18 mouse cellular contexts compared by ENCODE assay signal in genomic region chr19:24257962-24258361, GRCm38 (mm10). TPM values are rescaled to one million over a fixed set of nuclear protein-coding genes. Genes with fewer than 3 reads are reported as not detected.
DNase-seq lines count a peak whose midpoint lies in the region; ATAC-seq and TF ChIP-seq lines count a peak whose summit lies in the region.
"Had no signal": no experiment of that assay in that cellular context is flagged by ENCODE, and none has a peak within 500 bp of the region (broad histone marks: within the 10 kb centered on the region; RNA-seq: fewer than 3 reads in every experiment).

No protein-coding gene starts in this region.

- no peak for TF ChIP-seq CTCF in lung, adult 2 months (IDR thresholded peaks at IDR 0.05; ENCODE audit: insufficient read depth, low read length)

- DNase-seq in heart, adult 11 months, result no peak
- no peak for DNase-seq in kidney, postnatal 36 days
- peak; percentile 18 for DNase-seq in lung, postnatal 25 days (ENCODE audit: low spot score)
- no peak for DNase-seq in lung, adult 2 months
- DNase-seq in adrenal gland, adult 8-10 months, result no peak
- DNase-seq: cerebellum, adult 8-10 months; gastrocnemius, postnatal 14 days; kidney, postnatal 4 days; layer of hippocampus, adult 9-11 months; left cerebral cortex, postnatal 4 days; liver; right cerebral cortex, postnatal 25 days had no signal

- H3K27me3 ChIP-seq in heart, embryonic 13.5 days (replicated peaks), result no peaks in the 10 kb centered on the region
- no peaks in the 10 kb centered on the region for H3K27me3 ChIP-seq in kidney, embryonic 15.5 days

- H3K36me3 ChIP-seq in heart, embryonic 13.5 days, result peaks cover 24% of the 10 kb centered on the region
- H3K36me3 ChIP-seq in kidney, embryonic 15.5 days, result peaks cover 10% of the 10 kb centered on the region; the same call in 1 of the 2 replicates

- ATAC-seq in heart, embryonic 13.5 days (ENCODE audit: extremely low read depth, insufficient number of reproducible peaks, low FRiP score, low TSS enrichment), result no peak
- no peak for ATAC-seq in kidney, embryonic 15.5 days (replicated peaks; ENCODE audit: low FRiP score)
- ATAC-seq: forebrain, embryonic 14.5 days; hindbrain, embryonic 16.5 days; intestine, embryonic 16.5 days had no signal

- no peak overlapping the region for H3K4me3 ChIP-seq in heart, embryonic 13.5 days
- H3K4me3 ChIP-seq in kidney, embryonic 15.5 days (replicated peaks), result no peak overlapping the region
- no peak overlapping the region for H3K4me3 ChIP-seq in lung, adult 2 months (replicated peaks; ENCODE audit: extremely low read depth, low read depth, low read length)
- H3K4me3 ChIP-seq: left cerebral cortex, adult 2 months had no signal

- H3K27ac ChIP-seq in heart, embryonic 13.5 days (replicated peaks), result peak overlapping the region; percentile 63
- H3K27ac ChIP-seq in kidney, embryonic 15.5 days, result 0 out of 2 replicates have a peak overlapping the region, but pooled peaks have one; percentile 46
- H3K27ac ChIP-seq: left cerebral cortex, adult 2 months had no signal

- WGBS in heart, embryonic 13.5 days, result 81% methylated on average over 6 of the region's 6 CpGs
- WGBS in kidney, embryonic 15.5 days, result 87% methylated on average over 6 of the region's 6 CpGs
- WGBS in lung, adult 2 months, result 67% methylated on average over 6 of the region's 6 CpGs

- H3K4me1 ChIP-seq in heart, embryonic 13.5 days, result peaks cover 33% of the 10 kb centered on the region
- peaks cover 7% of the 10 kb centered on the region; the same call in 1 of the 2 replicates for H3K4me1 ChIP-seq in kidney, embryonic 15.5 days
- peaks cover 18% of the 10 kb centered on the region for H3K4me1 ChIP-seq in lung, adult 2 months (ENCODE audit: control insufficient read depth, insufficient read depth, low read length)

- no peaks in the 10 kb centered on the region for H3K9me3 ChIP-seq in heart, embryonic 13.5 days
- no peaks in the 10 kb centered on the region for H3K9me3 ChIP-seq in kidney, embryonic 15.5 days (replicated peaks)

- no peak for TF ChIP-seq POLR2A in lung, adult 2 months (IDR thresholded peaks at IDR 0.05; ENCODE audit: borderline replicate concordance, extremely low read depth, low read depth, low read length)

- H3K9ac ChIP-seq in heart, embryonic 13.5 days, result no peak overlapping the region
- no peak overlapping the region for H3K9ac ChIP-seq in kidney, embryonic 15.5 days

- H3K4me2 ChIP-seq in heart, embryonic 13.5 days, result no peak overlapping the region
- H3K4me2 ChIP-seq in kidney, embryonic 15.5 days, result no peak overlapping the region

RNA-seq across cellular contexts. Expression of gene Fxn, which starts 22.4 kb away (rescaled TPM):
- polyA plus RNA-seq in heart, embryonic 13.5 days (2015; fragmentation: Nextera tagmentation; extraction: Ambion mirVana), result 60.9 and 64.0 TPM in 2 replicates
- 58.4 and 60.8 TPM in 2 replicates for polyA plus RNA-seq in kidney, embryonic 15.5 days (2015; fragmentation: Nextera tagmentation; extraction: Ambion mirVana)
- polyA plus RNA-seq in lung, adult 2 months (2012; rRNA removed), result 4.9 and 7.0 TPM in 2 replicates
- total RNA-seq in adrenal gland, adult 8-10 months (2022), result 10 to 100 TPM; 10.7 to 13.5 (median 11.6) TPM

RNA-seq across cellular contexts. Expression of gene Tjp2, which starts 33.1 kb away (rescaled TPM):
- 21.6 and 22.7 TPM in 2 replicates for polyA plus RNA-seq in heart, embryonic 13.5 days (2015; fragmentation: Nextera tagmentation; extraction: Ambion mirVana)
- polyA plus RNA-seq in kidney, embryonic 15.5 days (2015; fragmentation: Nextera tagmentation; extraction: Ambion mirVana), result 31.3 and 31.4 TPM in 2 replicates
- 62.3 and 68.6 TPM in 2 replicates for polyA plus RNA-seq in lung, adult 2 months (2012; rRNA removed)
- total RNA-seq in adrenal gland, adult 8-10 months (2022), result 10 to 100 TPM in 2 of 4 experiments, 1 to 10 TPM in 2; 7.2 to 14.6 (median 10.7) TPM
